Mouse (Mus musculus) thymus, adult 2 months (tissue): Measurements from ENCODE around the gene Lrch1.

Source experiments
- CTCF ChIP-seq: fragments of 200-500 bp; IDR thresholded peaks from 2 replicates; pipeline ENCODE4 v1.5.1; 2012; ENCODE audit warnings: mild to moderate bottlenecking, control low read depth, low read length, moderate library complexity, borderline replicate concordance; ENCODE audit not compliant: control insufficient read depth, poor library complexity, insufficient read depth; ENCODE audit errors: extremely low read depth
- POLR2A ChIP-seq: fragments of 200-500 bp; IDR thresholded peaks from 2 replicates; pipeline ENCODE4 v1.6.1; 2012; ENCODE audit warnings: mild to moderate bottlenecking, low read length, control low read depth, moderate library complexity; ENCODE audit not compliant: control insufficient read depth, poor library complexity, insufficient read depth; ENCODE audit errors: extremely low read depth

GRCm38 (mm10) chr14:74997041-74997440 is 49.4 kb upstream of the Lrch1 start:
- TF ChIP-seq CTCF (no peak), POLR2A (no peak)
